Mouse (Mus musculus) embryonic facial prominence, embryonic 14.5 days (tissue): ENCODE measurements at regions not wholly inside any gene's neighbourhood (a gene's known extent, or its start where the extent isn't known, plus 50 kb on each side); places are given as distances from the start of the nearest gene placed in this dataset.

Source experiments
- ATAC-seq: fragments of 200-750 bp; cut with Nextera tagmentation; 2 replicates; pipeline ENCODE4 v1.8.0; 2017; ENCODE audit warnings: low read depth, moderate number of reproducible peaks, moderate TSS enrichment
- DNase-seq: peaks from one replicate; pipeline ENCODE4 v3.0.0-alpha.2; 2015; ENCODE audit warnings: low spot score
- H3K27ac ChIP-seq: fragments of 300-500 bp; sonication (generic); replicated peaks from 2 replicates; pipeline ENCODE4 v1.5.1; 2014; ENCODE audit warnings: low read depth, mild to moderate bottlenecking, low read length, moderate library complexity
- H3K27me3 ChIP-seq: fragments of 300-500 bp; sonication (generic); replicated peaks from 2 replicates; pipeline ENCODE4 v1.6.1; 2014; ENCODE audit warnings: low read length; ENCODE audit not compliant: control insufficient read depth, insufficient read depth
- H3K36me3 ChIP-seq: fragments of 300-500 bp; sonication (generic); 2 replicates; pipeline ENCODE4 v1.6.1; 2014; ENCODE audit warnings: low read length, mixed read lengths; ENCODE audit not compliant: control insufficient read depth, insufficient read depth
- H3K4me1 ChIP-seq: fragments of 300-500 bp; sonication (generic); 2 replicates; pipeline ENCODE4 v1.6.1; 2014; ENCODE audit warnings: antibody characterized with exemption, low read length; ENCODE audit not compliant: control insufficient read depth, insufficient read depth
- H3K4me2 ChIP-seq: fragments of 300-500 bp; sonication (generic); 2 replicates; pipeline ENCODE4 v1.6.1; 2014; ENCODE audit warnings: low read depth, mild to moderate bottlenecking, low read length, moderate library complexity, mixed read lengths
- H3K4me3 ChIP-seq: fragments of 300-500 bp; sonication (generic); 2 replicates; pipeline ENCODE4 v1.5.1; 2014; ENCODE audit warnings: low read depth, mild to moderate bottlenecking, low read length
- H3K9ac ChIP-seq: fragments of 300-500 bp; sonication (generic); 2 replicates; pipeline ENCODE4 v1.6.1; 2014; ENCODE audit warnings: low read depth, mild to moderate bottlenecking, low read length, moderate library complexity, mixed read lengths
- H3K9me3 ChIP-seq: fragments of 300-500 bp; sonication (generic); 2 replicates; pipeline ENCODE4 v1.6.1; 2016; ENCODE audit warnings: low read length; ENCODE audit not compliant: control insufficient read depth
- WGBS: fragments of 180-500 bp; shearing (Covaris S2); extraction: QIAGEN DNeasy Blood & Tissue Kit; methylation state at CpG from one replicate; pipeline ENCODE4 v1.1.7; 2014; 5-methylcytosine and 5-hydroxymethylcytosine counted together

- no peak for ATAC-seq
- Histone ChIP-seq H3K9me3 (no peaks in the 10 kb centered on the region), H3K27me3 (no peaks in the 10 kb centered on the region), H3K9ac (no peak overlapping the region), H3K4me3 (no peak overlapping the region), H3K27ac (no peak overlapping the region), H3K36me3 (no peaks in the 10 kb centered on the region), H3K4me1 (no peaks in the 10 kb centered on the region), H3K4me2 (no peak overlapping the region)
- DNase-seq: no peak
- WGBS: 80% methylated on average over 2 of the region's 2 CpGs
These were observed 95.8 kb upstream of the Tsc22d2 start for GRCm38 (mm10) chr3:58318756-58319155.

GRCm38 (mm10) chr3:58319463-58319862 lies 95.1 kb upstream of the Tsc22d2 start:
- H3K4me2 ChIP-seq: no peak overlapping the region
- WGBS: 100% methylated on average over 1 of the region's 1 CpGs
- ATAC-seq: no peak

GRCm38 (mm10) chr3:58320812-58321211 lies 93.7 kb upstream of the Tsc22d2 start:
- Histone ChIP-seq H3K36me3 (no peaks in the 10 kb centered on the region), H3K4me1 (no peaks in the 10 kb centered on the region), H3K27me3 (no peaks in the 10 kb centered on the region), H3K9me3 (no peaks in the 10 kb centered on the region), H3K27ac (no peak overlapping the region), H3K4me2 (no peak overlapping the region), H3K9ac (no peak overlapping the region), H3K4me3 (no peak overlapping the region)
- ATAC-seq (no peak), DNase-seq (no peak)
- 66% methylated on average over 4 of the region's 4 CpGs for WGBS

More at GRCm38 (mm10) chr3:58319463-58319862, 95.1 kb upstream of the Tsc22d2 start:
- H3K27ac ChIP-seq: no peak overlapping the region
- no peaks in the 10 kb centered on the region for H3K9me3 ChIP-seq
- H3K4me1 ChIP-seq: no peaks in the 10 kb centered on the region
- H3K36me3 ChIP-seq: no peaks in the 10 kb centered on the region
- H3K4me3 ChIP-seq: no peak overlapping the region
- H3K9ac ChIP-seq: no peak overlapping the region
- DNase-seq: no peak
- H3K27me3 ChIP-seq: no peaks in the 10 kb centered on the region

GRCm38 (mm10) chr3:58322322-58322721 lies 92.2 kb upstream of the Tsc22d2 start:
- WGBS: 86% methylated on average over 1 of the region's 1 CpGs
- Histone ChIP-seq H3K4me1 (no peaks in the 10 kb centered on the region), H3K9me3 (no peaks in the 10 kb centered on the region), H3K36me3 (no peaks in the 10 kb centered on the region), H3K27me3 (no peaks in the 10 kb centered on the region), H3K4me2 (no peak overlapping the region), H3K9ac (no peak overlapping the region), H3K4me3 (no peak overlapping the region), H3K27ac (no peak overlapping the region)
- ATAC-seq: no peak
- DNase-seq: no peak

- H3K27me3 ChIP-seq: no peaks in the 10 kb centered on the region
- 65% methylated on average over 2 of the region's 2 CpGs for WGBS
- no peak overlapping the region for H3K9ac ChIP-seq
- ATAC-seq (no peak), DNase-seq (no peak)
- H3K4me1 ChIP-seq: no peaks in the 10 kb centered on the region
- H3K4me3 ChIP-seq: no peak overlapping the region
- H3K4me2 ChIP-seq: no peak overlapping the region
- no peak overlapping the region for H3K27ac ChIP-seq
- H3K9me3 ChIP-seq: no peaks in the 10 kb centered on the region
- no peaks in the 10 kb centered on the region for H3K36me3 ChIP-seq
These were observed 86.8 kb upstream of the Tsc22d2 start for GRCm38 (mm10) chr3:58327721-58328120.

- Histone ChIP-seq H3K4me2 (no peak overlapping the region), H3K27ac (no peak overlapping the region), H3K9me3 (no peaks in the 10 kb centered on the region), H3K9ac (no peak overlapping the region), H3K4me3 (no peak overlapping the region), H3K4me1 (0 out of 2 replicates have a peak, but pooled peaks cover 3% of the 10 kb centered on the region), H3K27me3 (no peaks in the 10 kb centered on the region), H3K36me3 (no peaks in the 10 kb centered on the region)
- ATAC-seq (no peak), DNase-seq (peak; percentile 67)
- WGBS: 55% methylated on average over 2 of the region's 2 CpGs
These were observed 84.3 kb upstream of the Tsc22d2 start for GRCm38 (mm10) chr3:58330186-58330585.

GRCm38 (mm10) chr3:58333997-58334396 lies 80.5 kb upstream of the Tsc22d2 start:
- ATAC-seq (peak; percentile 73; the same call in 1 of the 2 replicates), DNase-seq (peak; percentile 78)
- Histone ChIP-seq H3K9ac (no peak overlapping the region), H3K36me3 (no peaks in the 10 kb centered on the region), H3K4me1 (peaks cover 12% of the 10 kb centered on the region; the same call in 1 of the 2 replicates), H3K9me3 (no peaks in the 10 kb centered on the region), H3K4me3 (no peak overlapping the region), H3K27me3 (no peaks in the 10 kb centered on the region), H3K4me2 (peak overlapping the region; percentile 15), H3K27ac (no peak overlapping the region; the same call in 1 of the 2 replicates)
- WGBS: 39% methylated on average over 7 of the region's 7 CpGs

GRCm38 (mm10) chr3:58335277-58335676 lies 79.2 kb upstream of the Tsc22d2 start:
- H3K36me3 ChIP-seq: no peaks in the 10 kb centered on the region
- no peak overlapping the region for H3K27ac ChIP-seq
- no peak overlapping the region for H3K9ac ChIP-seq
- H3K4me2 ChIP-seq: no peak overlapping the region
- no peak for ATAC-seq
- 42% methylated on average over 6 of the region's 6 CpGs for WGBS
- H3K27me3 ChIP-seq: no peaks in the 10 kb centered on the region
- H3K4me1 ChIP-seq: peaks cover 12% of the 10 kb centered on the region; the same call in 1 of the 2 replicates
- DNase-seq: peak; percentile 19
- H3K9me3 ChIP-seq: no peaks in the 10 kb centered on the region
- H3K4me3 ChIP-seq: no peak overlapping the region

GRCm38 (mm10) chr3:58336135-58336534 lies 78.4 kb upstream of the Tsc22d2 start:
- no peak overlapping the region for H3K4me3 ChIP-seq
- peaks cover 12% of the 10 kb centered on the region; the same call in 1 of the 2 replicates for H3K4me1 ChIP-seq
- DNase-seq (peak; percentile 26), ATAC-seq (no peak)
- H3K4me2 ChIP-seq: peak overlapping the region; percentile 8; the same call in 1 of the 2 replicates
- H3K27ac ChIP-seq: no peak overlapping the region; the same call in 1 of the 2 replicates
- no peaks in the 10 kb centered on the region for H3K27me3 ChIP-seq
- H3K9ac ChIP-seq: no peak overlapping the region
- no peaks in the 10 kb centered on the region for H3K36me3 ChIP-seq
- no peaks in the 10 kb centered on the region for H3K9me3 ChIP-seq
- 28% methylated on average over 5 of the region's 5 CpGs for WGBS
